Mouse (Mus musculus): ENCODE results near the gene Sept9. TPM values are rescaled to one million over a fixed set of nuclear protein-coding genes. Genes with fewer than 3 reads are reported as not detected.
A peak's percentile ranks its signal among the peaks of the same experiment; 100 is the strongest.

The Sept9 gene
- total RNA-seq, 1 experiment from 2014 or later: 92.3 TPM

DNA sequence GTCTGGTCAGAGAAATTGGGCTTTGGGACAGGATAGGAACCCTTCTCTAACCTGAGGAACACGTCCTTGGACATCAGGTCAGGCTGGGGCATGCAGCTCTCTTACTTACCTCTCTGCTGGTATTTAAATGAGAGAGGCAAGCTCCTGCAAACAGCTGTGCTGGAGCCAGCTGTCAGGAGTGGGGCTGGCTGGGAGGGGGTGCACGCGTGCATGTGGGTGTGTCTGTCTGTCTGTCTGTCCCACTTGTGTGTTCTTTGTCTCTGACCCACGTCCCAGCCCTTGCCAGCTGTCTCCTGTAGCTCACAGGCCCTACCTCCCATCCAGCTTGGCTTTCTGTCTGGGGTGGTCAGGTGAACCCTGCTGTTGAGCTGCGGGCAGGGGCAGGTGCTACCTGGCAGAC, 75.5 kb downstream of the Sept9 start:
- ATAC-seq (ENCODE audit: extremely low read depth, insufficient number of reproducible peaks, low FRiP score, poor library complexity, severe bottlenecking): no peak

DNA sequence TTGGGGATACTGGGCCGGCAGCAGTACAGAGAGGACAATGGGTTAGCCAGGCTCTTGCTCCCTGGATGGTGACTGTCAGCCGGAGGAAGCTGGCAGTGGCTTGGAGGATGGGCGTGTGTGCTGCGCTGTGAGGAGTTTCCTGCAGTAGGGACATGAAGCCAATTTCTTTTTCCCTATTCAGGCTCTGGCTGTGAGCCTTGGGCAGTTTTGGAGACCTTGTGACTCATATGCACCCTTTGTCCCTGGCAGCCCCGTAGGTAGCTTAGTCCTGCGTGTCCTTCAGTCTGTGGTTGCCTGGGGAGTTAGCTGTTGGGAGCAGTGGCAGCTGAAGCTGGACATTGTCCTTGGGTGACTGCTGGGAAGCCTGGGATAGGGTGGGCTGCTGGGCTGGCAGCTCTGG, 76.5 kb downstream of the Sept9 start:
- no peak for ATAC-seq (ENCODE audit: extremely low read depth, insufficient number of reproducible peaks, low FRiP score, poor library complexity, severe bottlenecking)

DNA sequence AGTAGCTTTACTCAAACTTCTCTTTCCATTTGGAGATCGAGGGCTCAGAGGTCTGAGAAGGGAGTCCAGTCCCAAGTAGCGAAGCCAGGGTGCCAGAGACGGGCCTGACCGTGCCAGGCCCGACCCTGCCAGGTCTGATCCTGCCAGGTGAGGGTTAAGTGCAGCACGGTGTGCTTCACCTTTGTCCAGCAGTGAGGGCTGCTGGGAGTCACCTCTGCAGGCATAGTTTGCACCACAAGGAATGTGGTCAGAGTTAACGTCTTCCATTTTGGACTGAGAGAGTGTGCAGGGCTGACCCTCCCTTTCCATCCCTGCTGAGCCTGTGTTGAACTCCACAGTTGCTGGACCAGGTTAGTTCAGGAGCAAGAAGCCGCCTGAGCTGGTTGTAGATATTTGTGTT, 77.5 kb downstream of the Sept9 start:
- no peak for ATAC-seq (ENCODE audit: extremely low read depth, insufficient number of reproducible peaks, low FRiP score, poor library complexity, severe bottlenecking)

DNA sequence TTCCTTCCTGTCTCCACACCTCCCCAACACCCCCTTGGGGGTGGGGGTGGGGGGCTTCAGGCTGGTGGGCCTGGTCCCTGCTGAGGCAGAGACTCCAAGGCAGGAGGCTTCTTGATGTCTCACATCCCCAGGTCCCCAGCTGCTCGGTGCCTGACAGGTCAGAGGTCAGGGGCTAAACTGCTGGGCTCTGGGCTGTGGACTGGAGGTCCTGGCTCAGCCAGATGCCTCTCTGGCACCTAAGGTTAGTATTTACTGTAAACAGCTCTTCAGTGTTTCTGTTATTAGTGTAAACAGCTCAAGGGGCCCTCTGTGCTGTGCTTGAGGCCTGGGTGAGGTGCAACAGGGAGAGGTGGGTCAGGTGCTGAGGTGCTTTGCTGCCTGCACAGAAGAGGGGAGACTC, 78.7 kb downstream of the Sept9 start:
- ATAC-seq (ENCODE audit: extremely low read depth, insufficient number of reproducible peaks, low FRiP score, poor library complexity, severe bottlenecking): no peak

DNA sequence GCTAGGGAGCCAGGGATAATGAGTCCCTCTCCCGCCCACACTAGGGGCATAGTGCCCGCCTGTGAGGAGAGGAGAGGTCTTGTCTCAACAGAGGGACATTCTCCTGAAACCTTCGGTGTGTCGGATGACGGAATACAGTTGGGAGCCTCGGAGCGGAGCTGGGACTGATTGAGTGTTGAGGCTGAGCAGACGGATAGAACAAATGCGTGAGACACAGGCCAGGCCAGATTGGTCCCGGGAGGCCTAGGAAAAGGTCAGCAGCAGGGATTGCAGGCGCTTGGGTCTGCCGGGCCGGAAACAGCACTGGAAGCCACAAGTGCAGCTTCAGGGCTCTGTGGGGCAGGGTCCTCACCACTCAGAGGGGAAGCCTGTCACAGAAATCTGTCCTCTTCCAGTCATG, 79.1 kb downstream of the Sept9 start:
- no peak for ATAC-seq (ENCODE audit: extremely low read depth, insufficient number of reproducible peaks, low FRiP score, poor library complexity, severe bottlenecking)

DNA sequence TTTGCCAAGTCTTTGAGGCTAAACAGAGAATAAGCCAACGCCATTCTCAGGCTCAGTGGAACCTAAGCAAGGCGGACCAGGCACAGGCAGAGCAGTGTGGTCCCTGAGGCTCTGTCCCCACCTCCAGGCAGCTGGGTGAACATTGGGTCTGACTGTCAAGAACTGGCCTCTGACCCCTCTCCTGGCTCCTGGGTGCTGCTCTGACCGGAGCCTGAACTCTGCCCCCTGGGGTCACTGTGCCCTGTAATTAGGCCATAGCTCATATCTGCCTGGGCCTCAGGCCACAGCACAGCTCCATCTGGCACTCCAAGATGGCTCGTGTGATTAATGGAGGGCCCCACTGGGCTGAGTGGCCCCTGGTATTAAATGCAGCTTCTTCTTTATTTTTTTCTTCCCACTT, 80.5 kb downstream of the Sept9 start:
- no peak for ATAC-seq (ENCODE audit: extremely low read depth, insufficient number of reproducible peaks, low FRiP score, poor library complexity, severe bottlenecking)

DNA sequence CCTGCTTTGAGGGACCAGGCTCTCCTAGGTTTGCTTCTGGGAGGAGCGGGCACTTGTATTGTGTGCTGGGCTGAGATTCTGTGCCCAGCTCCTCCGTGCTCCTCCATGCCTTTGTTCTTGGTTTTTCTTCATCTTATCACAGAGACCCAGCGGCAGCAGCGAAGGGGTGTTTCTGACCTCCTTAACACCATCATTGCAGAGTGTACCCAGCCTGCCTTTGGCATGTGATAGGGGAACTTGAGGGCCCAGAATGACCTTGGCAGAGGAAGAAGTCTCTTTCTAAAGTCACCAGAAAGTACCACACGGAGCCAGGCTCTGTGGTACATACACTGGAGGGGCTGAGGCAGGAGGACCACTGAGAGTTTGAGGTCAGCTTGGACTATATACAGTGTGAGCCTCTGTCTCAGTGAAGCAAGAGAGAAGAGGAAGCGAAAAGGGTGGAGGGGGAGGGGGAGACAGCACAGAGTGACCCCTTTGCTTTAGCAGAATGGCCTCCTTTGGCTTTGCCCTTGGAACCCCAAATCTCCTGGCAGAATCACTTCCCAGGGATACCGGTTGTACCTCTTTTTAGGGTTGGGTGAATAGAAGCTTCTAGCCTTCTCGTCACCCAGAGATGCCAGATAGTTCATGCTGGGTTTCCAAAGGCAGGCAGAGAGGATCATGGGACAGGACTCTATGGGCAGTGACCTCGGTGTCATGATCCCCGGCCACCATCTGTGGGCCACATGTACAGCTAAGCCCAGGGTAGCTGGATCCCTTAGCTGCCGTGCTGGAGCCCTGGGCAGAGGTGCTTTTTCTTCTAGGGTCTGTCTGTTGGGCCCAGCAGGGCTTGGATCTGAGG, 83.8 kb downstream of the Sept9 start:
- ATAC-seq (ENCODE audit: extremely low read depth, insufficient number of reproducible peaks, low FRiP score, poor library complexity, severe bottlenecking): no peak

DNA sequence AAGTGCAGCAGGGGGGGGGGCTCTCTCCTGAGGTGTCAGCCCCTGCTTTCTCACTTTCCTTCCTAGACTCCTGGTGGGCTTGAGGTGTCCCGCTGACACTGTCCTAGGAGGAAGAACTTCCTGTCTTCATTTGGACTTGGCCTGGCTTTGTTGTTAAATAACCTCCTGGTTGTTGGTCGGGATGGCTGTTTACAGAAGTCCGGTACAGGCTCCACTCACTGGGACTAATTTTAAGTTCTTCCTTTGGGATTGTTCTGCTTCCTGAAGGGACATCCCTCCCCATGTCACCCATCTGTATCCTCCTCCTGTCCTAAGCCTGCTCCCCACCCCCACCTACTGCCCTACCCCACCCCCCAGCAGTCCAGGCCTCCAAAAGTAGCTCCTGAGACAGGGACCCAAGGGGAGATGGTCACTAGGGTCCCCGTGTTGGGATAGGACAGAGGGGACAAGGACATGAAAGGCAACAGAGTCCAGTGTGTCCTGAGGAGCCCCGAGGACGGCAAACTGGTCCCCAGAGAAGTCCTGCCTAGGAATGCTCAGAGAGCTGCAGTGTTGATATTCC, 84.5 kb downstream of the Sept9 start:
- ATAC-seq (ENCODE audit: extremely low read depth, insufficient number of reproducible peaks, low FRiP score, poor library complexity, severe bottlenecking): no peak

DNA sequence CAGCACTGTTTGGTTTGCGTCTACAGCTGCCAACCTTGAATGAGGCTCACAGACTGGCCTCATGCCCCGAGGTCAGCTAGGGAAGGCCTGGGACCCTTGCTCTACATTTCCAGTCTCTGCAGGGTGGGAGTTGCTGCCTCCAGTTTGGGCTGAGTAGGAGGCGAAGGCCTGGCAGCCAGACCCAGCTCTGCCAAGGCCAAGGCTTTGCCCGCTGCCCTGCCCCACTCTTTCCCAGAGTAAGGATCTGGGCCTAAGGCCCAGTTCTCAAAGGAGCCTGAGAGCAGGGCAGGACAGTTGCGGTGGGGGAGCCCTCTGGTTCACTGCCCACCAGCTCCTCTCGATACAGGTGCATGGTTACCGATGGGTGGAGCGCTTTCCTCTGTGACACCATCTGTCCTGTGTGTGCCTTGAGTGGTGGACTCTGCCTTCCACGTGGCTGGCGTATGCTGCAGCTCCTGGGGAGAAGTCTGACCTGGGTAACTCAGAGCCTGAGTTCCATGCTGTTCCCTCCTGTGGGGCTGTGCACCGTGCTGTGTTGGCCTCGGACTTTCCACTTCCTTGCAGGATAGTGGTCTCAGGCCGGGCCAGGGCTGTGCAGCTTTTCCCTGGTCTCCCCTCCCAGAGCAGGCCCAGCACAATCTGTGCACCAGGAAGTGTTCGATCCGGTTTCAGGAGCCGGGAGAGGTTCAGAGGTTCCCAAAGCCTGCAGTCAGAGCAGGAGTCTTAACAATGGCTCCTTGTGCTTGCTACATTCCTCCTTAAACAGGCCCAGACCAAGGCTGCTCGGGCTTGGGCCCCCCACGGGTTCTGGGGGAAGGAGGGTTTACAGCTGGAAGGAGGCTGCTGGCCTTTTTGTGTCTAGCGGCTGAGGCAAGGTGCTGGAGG, 85.5 kb downstream of the Sept9 start:
- ATAC-seq (ENCODE audit: extremely low read depth, insufficient number of reproducible peaks, low FRiP score, poor library complexity, severe bottlenecking): no peak

DNA sequence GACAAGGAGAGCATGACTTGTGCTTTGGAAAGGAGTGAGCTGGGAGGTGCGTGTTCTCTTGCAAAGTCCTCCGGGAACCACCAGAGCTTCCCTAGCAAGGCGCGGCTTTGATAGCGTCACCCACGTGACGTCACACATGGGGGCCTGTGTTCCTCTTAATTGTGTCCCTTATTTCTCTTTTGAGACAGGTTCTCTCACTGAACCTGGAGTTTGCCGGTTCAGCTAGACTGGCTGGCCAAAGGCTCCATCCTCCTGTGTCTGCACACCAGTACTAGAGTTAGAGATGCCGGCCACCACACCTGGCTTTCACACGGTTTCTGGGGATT, 86.1 kb downstream of the Sept9 start:
- ATAC-seq (ENCODE audit: extremely low read depth, insufficient number of reproducible peaks, low FRiP score, poor library complexity, severe bottlenecking): no peak

DNA sequence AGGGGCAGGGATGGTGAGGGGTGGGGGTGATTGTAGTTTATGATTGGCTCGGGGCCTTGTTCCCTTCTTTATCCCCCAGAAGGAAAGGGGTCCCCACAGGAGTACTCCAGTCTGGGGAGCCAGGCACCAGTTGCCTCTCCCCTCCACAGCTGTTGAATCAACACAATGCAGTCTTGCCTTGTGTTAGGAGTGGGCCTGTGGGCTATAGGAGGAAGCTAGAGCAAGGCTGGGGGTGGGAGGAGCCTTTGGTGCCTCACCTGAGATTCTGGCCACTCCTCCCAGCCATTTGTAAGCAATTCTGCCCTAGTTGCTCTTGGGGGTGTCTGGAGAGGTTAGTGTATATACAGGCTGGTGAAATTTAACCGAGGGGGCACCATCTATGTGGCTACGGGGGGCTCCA, 88.3 kb downstream of the Sept9 start:
- no peak for ATAC-seq (ENCODE audit: extremely low read depth, insufficient number of reproducible peaks, low FRiP score, poor library complexity, severe bottlenecking)

DNA sequence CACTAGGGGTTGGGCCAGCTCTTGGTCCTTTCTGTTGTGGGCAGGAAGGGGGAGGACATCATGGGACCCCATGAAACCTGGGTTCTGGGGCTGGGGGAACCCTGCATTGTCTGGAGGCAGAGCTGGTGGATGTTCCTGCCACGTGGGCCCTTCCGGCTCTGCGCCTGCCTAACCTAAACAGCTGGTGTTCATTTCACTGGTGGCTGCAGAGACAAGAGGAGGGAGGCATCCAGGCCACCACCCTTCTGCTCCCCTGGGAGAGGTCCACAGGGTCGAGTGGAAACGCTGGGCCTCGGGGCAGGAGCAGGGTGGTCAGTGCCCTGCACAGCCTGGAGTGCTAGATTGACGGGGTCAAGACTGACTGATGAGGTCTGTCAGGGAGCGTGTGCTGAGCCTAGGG, 89.3 kb downstream of the Sept9 start:
- ATAC-seq (ENCODE audit: extremely low read depth, insufficient number of reproducible peaks, low FRiP score, poor library complexity, severe bottlenecking): no peak

DNA sequence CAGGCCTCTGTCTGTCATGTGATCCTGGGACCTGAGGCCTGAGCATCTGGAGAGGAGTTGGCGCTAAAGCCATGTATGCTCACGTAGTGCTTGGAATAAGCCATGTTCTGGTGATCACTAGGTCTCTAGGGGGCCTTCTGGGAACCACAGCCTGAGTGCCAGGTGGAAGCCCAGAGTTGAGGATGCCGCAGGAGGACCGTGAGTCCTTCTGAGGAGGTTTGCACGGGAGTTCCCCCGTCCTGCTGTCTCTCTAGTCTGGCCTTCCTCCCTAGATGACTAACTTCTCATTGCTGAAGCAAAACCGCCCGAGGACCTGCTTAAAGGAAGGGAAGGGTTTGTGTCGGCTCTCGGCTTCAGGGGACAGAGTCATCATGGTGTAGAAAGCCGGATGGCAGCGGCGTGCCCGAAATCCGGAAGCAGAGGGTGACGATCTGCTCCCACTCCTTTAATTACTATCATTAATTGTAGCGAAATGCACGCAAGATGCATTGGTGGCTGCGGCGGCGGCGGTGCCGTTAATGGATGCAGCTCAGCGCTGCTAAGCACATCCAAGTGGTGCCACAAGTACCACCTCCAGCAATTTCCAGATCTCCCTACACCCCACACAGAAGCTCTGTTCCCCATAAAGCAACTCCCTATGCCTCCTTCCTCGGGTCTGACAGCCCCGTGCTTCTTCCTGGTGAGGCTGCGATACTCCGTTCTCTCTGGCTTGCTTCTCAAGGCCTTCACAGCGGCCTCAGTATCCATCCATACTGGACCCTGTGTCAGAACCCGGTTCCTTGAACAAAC, 92.0 kb downstream of the Sept9 start:
- no peak for ATAC-seq (ENCODE audit: extremely low read depth, insufficient number of reproducible peaks, low FRiP score, poor library complexity, severe bottlenecking)

DNA sequence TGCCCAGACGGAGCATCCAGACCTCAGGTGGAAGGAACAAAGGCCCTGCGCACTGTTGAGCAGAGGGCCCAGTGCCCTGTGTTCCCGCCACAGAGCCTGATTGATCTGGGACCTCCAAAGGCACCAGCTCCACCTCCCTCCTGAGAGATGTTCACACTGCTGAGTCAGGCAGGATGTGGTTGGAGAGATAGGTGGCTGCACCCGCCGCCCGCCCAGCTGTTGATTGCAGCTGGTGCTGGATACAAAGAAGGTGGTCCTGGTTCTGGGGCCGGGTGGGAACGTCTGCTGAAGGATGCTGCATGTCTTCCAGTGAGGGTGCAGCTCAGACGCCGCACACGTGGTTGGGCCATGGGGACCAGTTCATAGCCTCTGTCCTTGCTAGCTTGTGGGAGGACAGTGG, 93.0 kb downstream of the Sept9 start:
- ATAC-seq (ENCODE audit: extremely low read depth, insufficient number of reproducible peaks, low FRiP score, poor library complexity, severe bottlenecking): peak; percentile 28; the same call in 1 of the 2 replicates

DNA sequence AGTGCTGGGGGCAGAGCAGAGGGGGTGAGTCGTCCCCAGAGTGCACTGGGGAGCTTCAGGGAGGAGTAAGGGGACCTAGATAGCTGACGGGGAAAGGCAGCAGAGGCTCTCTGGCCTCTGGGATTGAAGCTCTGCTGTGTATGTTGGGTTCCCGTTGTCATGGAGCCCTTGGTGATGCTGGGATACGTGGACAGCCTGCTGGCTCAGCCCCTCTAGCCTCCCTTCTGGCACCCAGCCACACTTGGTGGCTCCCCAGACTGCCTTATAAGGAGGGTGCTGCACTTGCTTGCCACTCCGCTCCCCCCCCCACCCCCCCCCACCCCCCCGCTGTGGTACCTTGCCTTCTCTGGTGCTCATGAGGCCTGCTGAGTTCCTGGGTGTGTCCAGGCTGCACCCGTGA, 95.8 kb downstream of the Sept9 start:
- no peak for ATAC-seq (ENCODE audit: extremely low read depth, insufficient number of reproducible peaks, low FRiP score, poor library complexity, severe bottlenecking)

DNA sequence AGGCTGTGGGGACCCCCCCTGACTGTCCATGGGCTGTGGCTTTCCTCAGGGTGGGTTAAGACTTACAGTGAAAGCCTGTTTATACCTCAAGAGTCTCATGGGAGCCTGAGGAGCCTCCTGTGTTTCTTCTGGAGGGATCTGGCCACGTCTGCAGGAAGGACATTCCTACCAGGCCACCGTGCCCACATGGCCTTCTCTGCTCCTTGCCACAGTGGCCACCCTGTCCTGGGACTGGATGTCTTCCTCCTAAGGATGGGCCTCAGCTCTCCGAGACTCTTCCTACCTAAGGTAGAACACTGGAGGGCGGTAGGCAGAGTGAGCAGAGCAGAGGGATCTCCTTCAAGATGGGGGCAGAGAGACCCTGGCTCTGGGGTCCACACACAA, 96.6 kb downstream of the Sept9 start:
- no peak for ATAC-seq (ENCODE audit: extremely low read depth, insufficient number of reproducible peaks, low FRiP score, poor library complexity, severe bottlenecking)

DNA sequence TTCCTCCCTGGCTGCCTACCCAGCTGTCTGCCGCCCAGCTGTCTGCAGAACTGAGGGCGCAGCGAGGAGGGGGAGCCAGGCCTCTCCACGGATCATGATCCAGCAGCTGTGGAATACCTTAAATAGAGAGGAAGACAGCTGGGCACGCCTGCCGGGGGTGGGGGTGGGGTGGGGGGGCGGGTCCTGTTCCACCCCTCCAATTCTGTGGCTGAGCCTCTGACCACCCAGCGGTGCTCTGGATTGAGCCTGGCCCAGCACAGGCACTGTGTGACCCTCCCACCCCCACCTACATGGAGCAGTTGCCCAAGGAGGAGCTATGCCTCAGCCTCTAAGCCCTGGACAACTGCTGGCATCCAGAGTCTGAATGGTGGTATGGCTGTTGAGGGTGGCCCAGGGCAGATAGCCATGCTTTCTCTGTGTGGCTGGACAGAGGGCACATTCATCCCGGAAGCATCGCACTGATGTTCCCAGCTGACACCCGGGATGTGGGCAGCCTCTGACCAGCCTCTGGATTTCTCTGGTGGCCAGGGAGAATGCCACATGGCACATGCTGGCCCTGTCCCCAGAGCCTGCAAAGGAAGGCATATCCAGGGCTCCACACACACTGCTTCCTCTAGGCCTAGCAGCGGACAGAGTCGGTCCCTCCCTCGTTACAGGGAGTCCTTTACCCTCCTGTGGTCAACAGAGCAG, 97.2 kb downstream of the Sept9 start:
- no peak for ATAC-seq (ENCODE audit: extremely low read depth, insufficient number of reproducible peaks, low FRiP score, poor library complexity, severe bottlenecking)

DNA sequence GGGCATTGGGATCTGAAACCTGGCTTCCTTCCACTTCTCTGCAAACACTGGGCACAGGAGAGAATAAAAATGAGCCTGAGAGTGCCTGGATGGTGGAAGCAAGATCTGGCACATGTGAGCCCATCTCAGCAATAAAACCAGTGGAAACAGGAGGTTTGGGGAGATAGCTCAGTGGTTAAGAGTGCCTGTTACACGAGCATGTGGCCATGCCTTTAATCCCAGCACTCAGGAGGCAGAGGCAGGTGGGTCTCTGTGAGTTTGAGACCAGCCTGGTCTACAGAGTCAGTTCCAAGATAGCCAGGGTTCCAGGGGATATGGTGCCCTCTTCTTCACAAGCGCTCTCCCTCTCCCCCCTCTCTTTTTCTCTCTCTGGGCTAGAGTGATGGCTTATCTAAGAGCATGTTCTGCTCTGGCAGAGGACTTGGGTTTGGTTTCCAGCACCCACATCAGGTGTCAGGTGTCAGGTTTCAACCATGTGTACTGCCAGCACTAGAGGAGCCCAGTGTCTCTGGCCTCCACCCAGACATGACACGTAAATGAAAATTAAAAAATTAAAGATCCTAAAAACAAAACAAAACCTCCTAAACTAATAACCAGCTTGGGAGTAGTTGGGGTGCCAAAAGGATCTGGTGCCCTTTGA, 97.8 kb downstream of the Sept9 start:
- no peak for ATAC-seq (ENCODE audit: extremely low read depth, insufficient number of reproducible peaks, low FRiP score, poor library complexity, severe bottlenecking)
